Mouse (Mus musculus): ENCODE measurements around the gene Fis1.
A peak's percentile ranks its signal among the peaks of the same experiment; 100 is the strongest.

The Fis1 gene

GRCm38 (mm10) chr5:136953015-136953414 is at the start of gene Fis1:
Gene Fis1, plus strand, starts transcription at chr5:136953275.
- peak; percentile 35 to 56 for DNase-seq (ENCODE audit: low read depth in 2 of 2, low spot score in 2 of 2)

GRCm38 (mm10) chr5:136904621-136905020 is 48.5 kb upstream of the Fis1 start:
- DNase-seq (ENCODE audit: low read depth in 2 of 2, low spot score in 2 of 2): no peak

GRCm38 (mm10) chr5:136905630-136906029 is 47.4 kb upstream of the Fis1 start:
- DNase-seq (ENCODE audit: low read depth in 2 of 2, low spot score in 2 of 2): peak; percentile 26 to 49

GRCm38 (mm10) chr5:136907587-136907986 is 45.5 kb upstream of the Fis1 start:
- DNase-seq (ENCODE audit: low read depth in 2 of 2, low spot score in 2 of 2): no peak

- DNase-seq (ENCODE audit: low read depth in 2 of 2, low spot score in 2 of 2): peak; percentile 47 to 63
Measured at GRCm38 (mm10) chr5:136907991-136908857, 44.9 kb upstream of the Fis1 start, which contains the start of gene Ift22. Gene Ift22, plus strand, starts transcription at chr5:136908150.

- DNase-seq (ENCODE audit: low read depth in 2 of 2, low spot score in 2 of 2): no peak
Measured at GRCm38 (mm10) chr5:136914183-136914582, 38.9 kb upstream of the Fis1 start.

GRCm38 (mm10) chr5:136917613-136918242 is 35.3 kb upstream of the Fis1 start:
- no peak for DNase-seq (ENCODE audit: low read depth in 2 of 2, low spot score in 2 of 2)

GRCm38 (mm10) chr5:136918655-136919472 is 34.2 kb upstream of the Fis1 start:
- DNase-seq (ENCODE audit: low read depth in 2 of 2, low spot score in 2 of 2): peak; percentile 50 to 69

GRCm38 (mm10) chr5:136919546-136920301 is 33.4 kb upstream of the Fis1 start:
- DNase-seq (ENCODE audit: low read depth in 2 of 2, low spot score in 2 of 2): no peak

GRCm38 (mm10) chr5:136922830-136923229 is 30.2 kb upstream of the Fis1 start:
- no peak for DNase-seq (ENCODE audit: low read depth in 2 of 2, low spot score in 2 of 2)

- DNase-seq (ENCODE audit: low read depth in 2 of 2, low spot score in 2 of 2): no peak
Measured at GRCm38 (mm10) chr5:136923751-136924478, 29.2 kb upstream of the Fis1 start.

GRCm38 (mm10) chr5:136929073-136929472 is 24.0 kb upstream of the Fis1 start:
- peak; percentile 63 to 73 for DNase-seq (ENCODE audit: low read depth in 2 of 2, low spot score in 2 of 2)

GRCm38 (mm10) chr5:136931896-136932295 is 21.2 kb upstream of the Fis1 start:
- DNase-seq (ENCODE audit: low read depth in 2 of 2, low spot score in 2 of 2): no peak

- no peak for DNase-seq (ENCODE audit: low read depth in 2 of 2, low spot score in 2 of 2)
Measured at GRCm38 (mm10) chr5:136932956-136933355, 20.1 kb upstream of the Fis1 start.

GRCm38 (mm10) chr5:136933930-136934329 is 19.1 kb upstream of the Fis1 start:
- no peak for DNase-seq (ENCODE audit: low read depth in 2 of 2, low spot score in 2 of 2)

- DNase-seq (ENCODE audit: low read depth in 2 of 2, low spot score in 2 of 2): peak in 1 of 2 experiments; percentile 12
Measured at GRCm38 (mm10) chr5:136935905-136936695, 17.0 kb upstream of the Fis1 start.

- DNase-seq (ENCODE audit: low read depth in 2 of 2, low spot score in 2 of 2): no peak
Measured at GRCm38 (mm10) chr5:136936750-136937149, 16.3 kb upstream of the Fis1 start.

- no peak for DNase-seq (ENCODE audit: low read depth in 2 of 2, low spot score in 2 of 2)
Measured at GRCm38 (mm10) chr5:136937621-136938020, 15.5 kb upstream of the Fis1 start.

GRCm38 (mm10) chr5:136939284-136939683 is 13.8 kb upstream of the Fis1 start:
- DNase-seq (ENCODE audit: low read depth in 2 of 2, low spot score in 2 of 2): peak in 1 of 2 experiments; percentile 20

Data from CD8-positive naive resting alpha-beta T cell, adult 2 months (primary cell).